Mouse (Mus musculus) thymus, postnatal 4 days (tissue): Measurements from ENCODE around the gene Dnajc5g.

Source experiments
- DNase-seq: peaks from one replicate; pipeline ENCODE4 v3.0.0; 2021

Dnajc5g gene

DNA sequence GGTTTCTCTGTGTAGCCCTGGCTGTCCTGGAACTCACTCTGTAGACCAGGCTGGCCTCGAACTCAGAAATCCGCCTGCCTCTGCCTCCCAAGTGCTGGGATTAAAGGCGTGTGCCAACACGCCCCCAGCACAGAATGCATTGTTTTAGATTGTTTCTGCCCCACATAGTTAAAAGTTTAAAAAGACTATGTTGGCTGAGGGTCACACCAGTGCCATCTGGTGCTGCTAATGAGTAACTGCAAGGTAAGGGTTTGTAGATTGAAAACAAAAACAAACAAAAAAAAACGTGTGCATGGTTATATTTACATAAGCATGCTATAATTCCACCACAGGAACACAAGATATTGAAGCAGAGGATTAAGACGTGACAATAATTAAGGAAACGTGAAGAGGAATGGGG, 4.7 kb downstream of the Dnajc5g start:
- no peak for DNase-seq

DNA sequence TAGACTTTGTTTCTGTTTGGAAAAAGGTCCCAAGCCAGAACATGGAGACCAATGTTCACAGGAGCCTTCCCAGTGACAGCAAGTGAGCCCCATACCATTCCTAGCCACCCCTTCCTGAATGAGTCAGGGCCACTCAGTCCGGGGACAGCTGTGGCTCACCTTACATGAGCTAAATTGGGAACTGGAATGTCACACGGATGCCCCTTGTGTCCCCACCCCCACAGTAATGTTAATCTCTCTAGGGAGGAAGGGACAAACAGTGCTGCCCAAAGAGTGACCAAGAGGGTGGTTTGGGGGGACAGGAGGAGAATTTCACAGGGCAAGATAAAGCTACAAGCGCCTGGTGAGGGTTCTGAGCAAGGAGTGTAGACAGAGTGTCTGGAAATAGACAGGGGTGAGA, 10.3 kb downstream of the Dnajc5g start, which contains the start of gene Trim54:
Trim54 (plus strand) TSS at position 359 of the 400 bp plus-strand sequence.
- no peak for DNase-seq

DNA sequence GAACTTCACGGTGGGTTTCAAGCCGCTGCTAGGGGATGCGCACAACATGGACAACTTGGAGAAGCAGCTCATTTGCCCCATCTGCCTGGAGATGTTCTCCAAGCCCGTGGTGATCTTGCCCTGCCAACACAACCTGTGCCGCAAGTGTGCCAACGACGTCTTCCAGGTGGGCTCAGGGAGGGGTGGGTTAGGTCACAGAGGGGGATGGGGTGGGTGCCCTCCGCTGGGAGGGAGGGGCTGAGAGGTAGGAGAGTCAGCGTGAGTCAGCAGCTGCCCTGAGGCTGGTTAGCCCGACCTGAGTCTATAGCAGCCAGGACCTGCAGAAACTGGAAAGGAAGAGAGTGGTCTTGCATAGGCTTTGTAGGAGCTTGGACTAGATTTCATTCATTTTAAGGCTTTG, 10.8 kb downstream of the Dnajc5g start:
- no peak for DNase-seq

DNA sequence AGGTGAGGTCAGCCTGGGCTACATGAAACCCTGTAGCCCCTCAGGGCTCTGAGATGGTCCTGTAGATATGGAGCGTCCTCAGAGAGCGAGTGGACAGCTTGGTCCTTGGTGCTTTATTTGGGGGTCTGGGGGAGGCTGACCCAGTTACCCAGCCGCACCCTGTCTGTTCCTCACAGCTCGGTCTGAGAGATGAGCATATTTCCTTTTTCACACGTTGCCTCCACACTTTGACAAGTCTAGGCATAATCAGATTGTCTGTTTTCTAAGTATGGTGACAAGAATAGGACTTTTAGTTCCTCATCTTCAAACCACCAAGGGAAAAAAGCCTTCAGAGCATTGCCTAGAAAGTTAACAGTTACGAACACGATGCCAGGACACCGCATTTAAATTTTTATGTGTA, 15.0 kb downstream of the Dnajc5g start:
- no peak for DNase-seq

DNA sequence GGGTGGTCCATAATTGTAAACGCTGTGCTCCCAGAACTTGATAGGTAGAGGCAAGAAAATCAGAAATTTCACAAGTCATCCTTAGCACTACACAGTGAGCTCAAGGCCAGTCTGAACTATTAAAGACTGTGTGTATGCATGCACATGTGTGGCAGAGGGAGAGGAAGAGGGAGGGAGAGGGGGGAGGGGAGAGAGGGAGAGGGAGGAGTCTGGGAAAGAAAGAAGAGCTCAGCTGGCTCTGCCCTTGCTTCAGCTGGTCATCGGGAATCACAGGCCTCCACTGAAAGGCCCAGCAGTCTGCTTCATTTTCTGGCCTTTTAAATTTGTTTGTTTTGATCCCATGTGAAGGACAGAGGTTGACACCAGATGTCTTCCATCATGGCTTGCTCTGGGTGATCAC, 17.4 kb downstream of the Dnajc5g start:
- DNase-seq: no peak

DNA sequence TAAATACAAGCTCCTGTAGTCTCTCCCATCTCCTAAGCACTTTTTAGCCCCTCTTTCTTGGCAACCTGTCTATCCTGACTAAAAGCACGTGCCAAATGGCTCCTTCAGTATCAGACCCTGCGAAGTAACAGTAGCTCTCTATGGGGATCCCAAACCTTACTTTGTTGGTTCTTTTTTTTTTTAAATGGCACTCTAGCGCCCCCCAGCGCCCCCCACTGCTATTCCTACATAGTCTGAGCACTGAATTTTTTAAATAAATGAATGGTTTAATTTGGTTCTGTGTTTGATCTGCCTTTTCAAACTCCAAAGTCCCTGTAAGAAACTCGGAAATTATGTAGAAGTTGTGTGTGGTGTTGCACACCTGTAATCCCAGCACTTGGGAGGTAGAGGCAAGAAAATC, 20.0 kb downstream of the Dnajc5g start:
- DNase-seq: peak; percentile 25

DNA sequence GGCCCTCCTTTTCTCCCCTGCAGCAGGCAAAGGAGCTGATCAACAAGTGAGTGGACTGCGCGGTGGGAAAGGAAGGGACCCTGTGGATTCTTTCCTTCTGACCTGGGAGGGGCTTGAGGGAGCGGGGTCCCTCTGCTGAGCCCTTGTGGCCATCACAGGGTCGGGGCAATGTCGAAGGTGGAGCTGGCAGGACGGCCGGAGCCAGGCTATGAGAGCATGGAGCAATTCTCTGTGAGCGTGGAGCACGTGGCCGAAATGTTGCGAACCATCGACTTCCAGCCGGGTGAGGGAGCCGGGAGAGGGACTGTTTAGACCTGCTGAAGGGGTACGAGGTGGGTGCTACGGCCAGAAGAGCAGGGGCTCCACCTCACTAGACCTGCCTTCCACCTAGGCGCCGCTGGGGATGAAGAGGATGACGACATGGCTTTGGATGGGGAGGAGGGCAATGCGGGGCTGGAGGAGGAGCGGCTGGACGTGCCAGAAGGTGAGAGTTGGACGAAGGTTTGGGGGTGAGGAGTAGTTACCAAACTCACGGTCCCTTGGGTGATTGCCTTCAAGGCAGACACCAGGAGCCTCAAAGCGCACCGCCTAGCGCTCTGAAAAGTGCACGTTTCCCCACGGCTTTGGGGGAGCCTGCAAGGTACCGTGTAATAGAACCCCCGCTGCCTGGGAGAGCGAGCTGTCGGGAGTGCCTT, 30.8 kb downstream of the Dnajc5g start:
- no peak for DNase-seq

DNA sequence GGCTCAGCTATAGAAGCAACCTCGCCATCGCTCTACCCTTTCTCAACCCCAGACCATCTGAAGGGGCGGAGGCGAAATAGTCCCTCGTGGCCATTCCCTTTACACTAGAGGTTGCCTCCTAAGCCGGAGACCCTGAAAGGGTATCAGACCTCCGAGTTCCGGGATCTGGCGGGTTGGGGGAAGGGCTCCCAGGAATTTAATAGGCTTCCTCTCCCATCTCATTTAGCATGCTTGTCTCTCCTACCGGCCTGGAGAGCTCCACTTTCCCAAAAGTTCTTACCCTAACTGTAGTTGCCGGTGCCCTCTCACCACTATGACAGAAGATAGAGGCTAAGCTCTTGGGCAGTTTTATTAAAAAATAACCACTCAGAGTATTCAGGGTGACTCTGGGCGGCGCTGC, 31.6 kb downstream of the Dnajc5g start:
- DNase-seq: no peak

DNA sequence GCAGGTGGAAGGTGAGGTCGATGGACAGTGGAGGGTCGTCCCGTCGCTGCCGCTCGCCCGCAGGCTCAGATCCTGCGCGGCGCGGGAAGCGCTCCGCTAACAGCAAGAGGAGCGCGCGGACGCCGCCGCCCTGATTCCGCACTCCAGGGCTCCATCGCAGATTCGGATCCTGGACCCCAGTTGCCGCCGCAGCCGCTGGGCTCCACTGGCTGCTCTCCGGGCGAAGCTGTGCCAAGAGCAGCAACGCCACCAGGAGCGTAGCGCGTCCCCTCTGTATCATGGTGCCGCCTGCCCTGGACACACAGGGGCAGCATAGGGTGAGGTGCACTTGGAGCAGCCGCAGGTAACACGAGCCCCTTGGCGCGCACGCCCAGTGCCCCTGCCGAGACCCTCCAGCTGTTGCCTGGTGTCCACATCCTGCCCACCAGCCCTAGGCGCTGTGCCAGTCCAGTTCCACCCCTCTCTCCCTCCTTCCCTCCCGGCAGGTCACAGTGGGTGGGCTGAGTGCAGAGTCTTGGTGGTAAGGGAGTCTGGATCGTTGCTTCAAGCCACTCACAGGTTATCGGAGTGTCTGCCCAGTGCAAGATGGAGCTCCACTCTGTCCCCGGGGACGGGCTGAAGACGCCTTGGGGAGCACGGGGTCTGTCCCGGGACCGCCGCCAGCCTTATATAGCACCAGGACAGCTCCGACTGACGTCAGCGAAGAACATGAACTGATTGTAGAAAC, 32.3 kb downstream of the Dnajc5g start, which contains the start of gene Ucn:
Ucn (minus strand) TSS at position 589 of the 727 bp plus-strand sequence.
- no peak for DNase-seq

DNA sequence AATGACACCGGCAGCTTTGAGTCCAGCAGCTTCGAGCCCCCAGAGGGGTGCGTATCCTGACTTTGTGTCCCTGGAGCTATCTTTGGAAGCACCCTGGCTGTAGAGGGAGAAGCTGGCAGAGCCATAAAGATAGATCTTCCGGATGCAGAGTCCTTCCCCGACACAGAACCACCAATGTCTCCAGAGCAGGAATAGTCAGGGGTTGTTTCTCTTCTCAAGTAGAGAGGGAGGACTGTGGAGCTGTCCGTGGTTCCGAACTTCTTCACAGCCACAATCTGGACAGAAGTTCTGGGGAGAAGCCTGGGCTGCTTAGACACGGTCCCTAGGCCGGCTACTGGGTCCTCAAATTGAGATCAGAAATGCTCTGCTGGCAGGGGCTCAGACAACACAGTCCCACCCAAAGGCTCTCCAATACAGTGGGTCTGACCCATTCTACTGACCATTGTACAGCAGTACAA, 32.9 kb downstream of the Dnajc5g start:
- DNase-seq: no peak

DNA sequence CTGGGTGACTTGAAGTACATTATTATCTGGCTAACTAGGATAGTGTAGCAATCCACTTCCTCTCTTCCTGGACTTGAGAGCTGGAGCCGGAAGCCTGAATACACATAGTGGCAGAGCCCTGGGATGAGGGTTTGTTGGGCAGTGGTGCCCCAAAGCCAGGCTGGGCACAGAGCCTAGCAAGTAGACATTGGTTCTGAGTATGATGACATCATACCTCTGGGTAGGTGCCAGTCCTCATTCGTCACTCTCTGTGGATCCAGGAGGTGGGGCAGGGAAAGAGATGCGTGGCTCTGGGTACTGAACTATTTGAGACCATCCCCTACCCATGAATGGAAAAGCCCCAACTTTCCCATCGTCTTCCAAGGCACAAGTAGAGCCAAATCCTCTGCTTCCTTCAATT, 43.7 kb downstream of the Dnajc5g start:
- no peak for DNase-seq

DNA sequence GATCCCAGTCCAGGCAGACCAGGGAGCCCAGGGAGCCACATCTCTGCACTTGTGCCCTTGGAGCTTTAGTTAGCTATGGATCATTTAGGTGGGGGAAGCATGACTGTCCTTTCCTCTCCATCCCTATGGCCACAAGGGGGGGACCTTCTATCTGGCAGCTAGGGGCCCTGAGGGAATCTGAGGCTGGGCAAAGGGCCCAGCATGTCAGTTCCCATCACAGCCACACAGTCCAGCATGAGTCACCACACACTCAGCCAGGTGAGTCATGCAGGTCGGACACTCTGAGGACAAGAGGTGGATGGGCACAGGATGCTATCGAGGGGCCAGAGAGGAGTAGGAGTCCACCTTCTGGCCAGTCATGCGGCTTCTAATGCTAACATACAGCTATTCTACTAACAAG, 45.7 kb downstream of the Dnajc5g start:
- no peak for DNase-seq

DNA sequence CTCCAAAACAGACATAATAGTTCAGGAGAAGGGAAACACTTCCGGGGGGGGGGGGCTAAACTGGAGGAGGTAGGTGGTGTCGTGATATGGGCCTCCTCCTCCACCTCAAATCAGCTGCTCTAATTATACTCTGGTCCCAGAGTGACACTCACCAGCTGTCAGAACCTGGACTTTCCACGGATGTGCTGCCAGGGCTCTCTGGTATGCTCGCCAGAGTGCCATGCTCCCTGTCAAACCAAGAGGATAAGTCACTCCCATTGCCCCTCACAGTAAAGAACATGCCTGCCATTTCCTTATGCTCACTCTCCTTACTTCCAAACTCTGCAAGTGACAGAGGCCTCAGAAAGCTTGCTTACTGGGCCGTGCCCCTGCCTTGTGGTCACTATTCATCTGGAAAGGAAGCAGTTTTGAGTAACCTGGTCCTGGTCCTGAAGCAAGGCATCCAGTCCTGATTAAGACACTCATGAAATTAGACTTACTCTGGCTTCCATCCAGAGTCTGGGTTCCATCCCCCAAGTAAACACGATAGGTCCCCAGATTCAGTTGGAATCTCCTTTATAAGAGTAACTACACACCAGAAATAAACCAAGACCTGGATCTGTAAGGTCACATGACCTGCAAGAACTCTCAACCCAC, 47.5 kb downstream of the Dnajc5g start:
- DNase-seq: no peak

DNA sequence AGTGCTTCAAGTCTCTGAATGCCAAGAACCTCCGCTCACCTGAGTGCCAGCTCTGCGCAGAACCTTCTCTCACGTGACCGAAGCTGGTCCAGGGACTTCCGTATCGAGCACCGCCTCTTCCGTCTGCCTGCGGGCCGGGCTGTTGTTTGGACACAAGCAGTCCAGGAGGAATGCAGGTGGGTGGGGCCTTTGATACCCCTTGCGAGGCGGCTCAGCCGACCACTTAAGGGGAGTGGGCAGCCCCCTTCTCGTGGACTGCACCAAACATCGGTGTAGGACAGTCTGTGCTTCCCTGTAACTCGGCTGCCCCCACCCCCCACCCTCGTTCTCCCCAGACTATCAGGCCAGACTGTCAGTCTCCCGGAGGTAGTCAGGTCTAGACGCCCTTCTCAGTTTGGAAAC, 48.1 kb downstream of the Dnajc5g start, which contains the start of gene Mpv17:
Mpv17 (minus strand) TSS at position 100 of the 402 bp plus-strand sequence.
- DNase-seq: peak; percentile 77
